Mouse (Mus musculus): ENCODE measurements around the gene Abca9. TPM values are rescaled to one million over a fixed set of nuclear protein-coding genes. Genes with fewer than 3 reads are reported as not detected.

Abca9 gene
- polyA plus RNA-seq, 1 experiment from 2014 or later, result 1.5 TPM

Other genes starting within 250 kb of the Abca9 start
- 9.8 and 10.9 TPM in 2 replicates for gene Abca8b, start 172.4 kb downstream of the Abca9 start, polyA plus RNA-seq (2015; fragmentation: Nextera tagmentation; extraction: Ambion mirVana)
- 5.2 and 5.8 TPM in 2 replicates for gene Abca8a, start 72.2 kb downstream of the Abca9 start, polyA plus RNA-seq (2015; fragmentation: Nextera tagmentation; extraction: Ambion mirVana)
- gene Abca6, start 83.6 kb upstream of the Abca9 start, polyA plus RNA-seq (2015; fragmentation: Nextera tagmentation; extraction: Ambion mirVana), result 8.2 and 10.7 TPM in 2 replicates
- gene Abca5, start 169.5 kb upstream of the Abca9 start, polyA plus RNA-seq (2015; fragmentation: Nextera tagmentation; extraction: Ambion mirVana), result 0.81 and 0.99 TPM in 2 replicates
- gene Map2k6, start 230.9 kb upstream of the Abca9 start, polyA plus RNA-seq (2015; fragmentation: Nextera tagmentation; extraction: Ambion mirVana), result 4.8 and 5.5 TPM in 2 replicates